Mouse (Mus musculus) heart, embryonic 15.5 days (tissue): Measurements from ENCODE around the gene Vsig1. TPM values are rescaled to one million over a fixed set of nuclear protein-coding genes. Genes with fewer than 3 reads are reported as not detected.

ENCODE experiments used
- ATAC-seq: fragments of 200-750 bp; cut with Nextera tagmentation; replicated peaks from 2 replicates; pipeline ENCODE4 v1.8.0; 2017; ENCODE audit warnings: low read depth, moderate TSS enrichment; ENCODE audit not compliant: insufficient number of reproducible peaks, insufficient read depth, low FRiP score
- H3K27ac ChIP-seq: fragments of 300-500 bp; sonication (generic); 2 replicates; pipeline ENCODE4 v1.5.1; 2015; ENCODE audit warnings: mild to moderate bottlenecking, inconsistent platforms
- H3K27me3 ChIP-seq: fragments of 300-500 bp; sonication (generic); 2 replicates; pipeline ENCODE4 v1.6.1; 2015; ENCODE audit warnings: inconsistent platforms
- H3K36me3 ChIP-seq: fragments of 300-500 bp; sonication (generic); 2 replicates; pipeline ENCODE4 v1.6.1; 2015; ENCODE audit warnings: mild to moderate bottlenecking, inconsistent platforms
- H3K4me1 ChIP-seq: fragments of 300-500 bp; sonication (generic); replicated peaks from 2 replicates; pipeline ENCODE4 v1.6.1; 2015; ENCODE audit warnings: inconsistent platforms
- H3K4me2 ChIP-seq: fragments of 300-500 bp; sonication (generic); 2 replicates; pipeline ENCODE4 v1.6.1; 2015; ENCODE audit warnings: inconsistent platforms, mild to moderate bottlenecking, moderate library complexity
- H3K4me3 ChIP-seq: fragments of 300-500 bp; sonication (generic); 2 replicates; pipeline ENCODE4 v1.5.1; 2015; ENCODE audit warnings: mild to moderate bottlenecking, inconsistent platforms
- H3K9ac ChIP-seq: fragments of 300-500 bp; sonication (generic); 2 replicates; pipeline ENCODE4 v1.6.1; 2015; ENCODE audit warnings: mild to moderate bottlenecking, inconsistent platforms
- H3K9me3 ChIP-seq: fragments of 300-500 bp; sonication (generic); replicated peaks from 2 replicates; pipeline ENCODE4 v1.6.1; 2016; ENCODE audit warnings: inconsistent platforms
- WGBS: fragments of 180-500 bp; shearing (Covaris S2); methylation state at CpG from one replicate; pipeline ENCODE4 v1.1.7; 2015; ENCODE audit warnings: mixed read lengths; 5-methylcytosine and 5-hydroxymethylcytosine counted together
- polyA plus RNA-seq: library from polyadenylated mRNA; unstranded; fragments of >200 nt; fragmentation: Nextera tagmentation; extraction: Ambion mirVana; gene quantifications from 2 replicates; pipeline ENCODE4 v1.2.1, GENCODE M21; 2015

Vsig1 gene
- polyA plus RNA-seq, 1 experiment from 2014 or later: 0.06 TPM

DNA sequence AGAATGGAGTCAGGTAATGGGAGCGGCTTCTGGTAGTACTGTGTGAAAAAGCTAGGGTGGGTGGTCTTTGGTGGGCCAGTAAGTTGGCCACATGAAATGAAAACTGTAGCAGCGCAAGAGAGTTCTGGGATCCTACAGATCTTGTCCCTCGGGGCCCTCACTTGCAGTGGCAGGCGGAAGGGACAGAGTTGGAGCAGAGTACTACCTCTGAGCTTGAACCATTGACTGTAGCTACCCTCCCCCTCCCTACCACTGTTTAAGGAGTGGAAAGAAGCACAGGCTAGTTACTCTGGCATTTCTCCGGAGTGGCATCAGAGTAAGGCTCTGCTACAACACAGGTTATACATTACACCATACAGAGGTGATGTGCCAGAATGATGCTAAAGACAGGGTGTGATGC lies 49.6 kb downstream of the Vsig1 start:
- peak overlapping the region; percentile 62 for H3K4me2 ChIP-seq
- no peak for ATAC-seq
- WGBS: 9% methylated on average over 5 of the region's 5 CpGs

GRCm38 (mm10) chrX:140978943-140979342 lies 71.5 kb downstream of the Vsig1 start:
- Histone ChIP-seq H3K4me2 (no peak overlapping the region), H3K36me3 (no peaks in the 10 kb centered on the region), H3K4me1 (peaks cover 7% of the 10 kb centered on the region), H3K27me3 (peaks cover 10% of the 10 kb centered on the region; the same call in 1 of the 2 replicates), H3K9me3 (no peaks in the 10 kb centered on the region), H3K9ac (no peak overlapping the region), H3K27ac (no peak overlapping the region), H3K4me3 (no peak overlapping the region)
- no peak for ATAC-seq
- WGBS: 83% methylated on average over 1 of the region's 1 CpGs

More for the DNA sequence above, 49.6 kb downstream of the Vsig1 start:
- Histone ChIP-seq H3K4me3 (peak overlapping the region; percentile 62), H3K27me3 (no peaks in the 10 kb centered on the region), H3K27ac (no peak overlapping the region), H3K36me3 (no peaks in the 10 kb centered on the region), H3K9me3 (no peaks in the 10 kb centered on the region), H3K9ac (peak overlapping the region; percentile 46), H3K4me1 (no peaks in the 10 kb centered on the region)

- H3K27me3 ChIP-seq: peaks cover 10% of the 10 kb centered on the region; the same call in 1 of the 2 replicates
- no peak overlapping the region for H3K4me3 ChIP-seq
- H3K9me3 ChIP-seq: no peaks in the 10 kb centered on the region
- H3K36me3 ChIP-seq: no peaks in the 10 kb centered on the region
- H3K9ac ChIP-seq: no peak overlapping the region
- ATAC-seq: no peak; the same call in 1 of the 2 replicates
- H3K4me2 ChIP-seq: no peak overlapping the region
- no peak overlapping the region for H3K27ac ChIP-seq
- peaks cover 7% of the 10 kb centered on the region for H3K4me1 ChIP-seq
- WGBS: 75% methylated on average over 2 of the region's 2 CpGs
These were observed 72.1 kb downstream of the Vsig1 start for GRCm38 (mm10) chrX:140979546-140979945.

- no peak overlapping the region for H3K27ac ChIP-seq
- WGBS: 68% methylated on average over 4 of the region's 4 CpGs
- no peak overlapping the region for H3K4me2 ChIP-seq
- H3K9ac ChIP-seq: no peak overlapping the region
- no peaks in the 10 kb centered on the region for H3K9me3 ChIP-seq
- peaks cover 15% of the 10 kb centered on the region; the same call in 1 of the 2 replicates for H3K27me3 ChIP-seq
- no peak overlapping the region for H3K4me3 ChIP-seq
- peaks cover 7% of the 10 kb centered on the region for H3K4me1 ChIP-seq
- ATAC-seq: no peak
- H3K36me3 ChIP-seq: no peaks in the 10 kb centered on the region
These were observed 72.8 kb downstream of the Vsig1 start for GRCm38 (mm10) chrX:140980163-140980562.

- ATAC-seq: no peak
- Histone ChIP-seq H3K9ac (no peak overlapping the region), H3K9me3 (no peaks in the 10 kb centered on the region), H3K4me2 (no peak overlapping the region), H3K4me1 (peaks cover 7% of the 10 kb centered on the region), H3K4me3 (no peak overlapping the region), H3K27ac (no peak overlapping the region), H3K27me3 (peaks cover 25% of the 10 kb centered on the region; the same call in 1 of the 2 replicates), H3K36me3 (no peaks in the 10 kb centered on the region)
- WGBS: 31% methylated on average over 6 of the region's 6 CpGs
These were observed 76.0 kb downstream of the Vsig1 start for GRCm38 (mm10) chrX:140983206-140983960.

DNA sequence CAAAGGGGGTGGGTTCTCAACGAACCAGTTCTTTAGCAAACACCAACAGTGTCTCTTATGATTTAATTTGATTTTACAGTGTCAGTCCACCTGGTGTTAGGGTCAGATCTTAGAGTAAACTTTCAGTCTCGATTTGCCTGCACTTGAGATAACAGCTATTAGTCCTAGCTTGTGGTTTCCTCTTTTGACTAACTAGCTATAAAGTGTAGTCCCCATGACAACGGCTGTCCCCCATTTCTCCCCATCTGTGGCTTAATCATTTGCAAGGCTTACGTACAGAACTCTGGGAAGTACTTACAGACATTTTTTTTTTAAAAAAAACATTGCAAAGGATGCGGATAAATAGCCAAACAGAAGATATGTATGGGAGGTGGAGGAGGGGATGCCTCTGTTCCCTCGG lies 77.4 kb downstream of the Vsig1 start:
- Histone ChIP-seq H3K27ac (no peak overlapping the region), H3K9me3 (no peaks in the 10 kb centered on the region), H3K4me2 (no peak overlapping the region), H3K4me1 (peaks cover 7% of the 10 kb centered on the region), H3K4me3 (no peak overlapping the region), H3K9ac (no peak overlapping the region), H3K36me3 (no peaks in the 10 kb centered on the region), H3K27me3 (peaks cover 30% of the 10 kb centered on the region)
- no peak for ATAC-seq
- 64% methylated on average over 6 of the region's 6 CpGs for WGBS

- H3K4me3 ChIP-seq: no peak overlapping the region
- H3K27ac ChIP-seq: no peak overlapping the region
- H3K27me3 ChIP-seq: peaks cover 27% of the 10 kb centered on the region
- ATAC-seq: no peak
- H3K4me2 ChIP-seq: no peak overlapping the region
- 82% methylated on average over 2 of the region's 2 CpGs for WGBS
- peaks cover 7% of the 10 kb centered on the region for H3K4me1 ChIP-seq
- no peaks in the 10 kb centered on the region for H3K9me3 ChIP-seq
- no peak overlapping the region for H3K9ac ChIP-seq
- no peaks in the 10 kb centered on the region for H3K36me3 ChIP-seq
These were observed 77.8 kb downstream of the Vsig1 start for GRCm38 (mm10) chrX:140985256-140985655.

Other genes starting within 250 kb of the Vsig1 start
- 7.7 and 8.8 TPM in 2 replicates for gene Mid2, start 243.0 kb upstream of the Vsig1 start, polyA plus RNA-seq
- gene Tex13b, start 94.2 kb upstream of the Vsig1 start, polyA plus RNA-seq: not detected in 2 replicates
- gene Psmd10, start 49.1 kb downstream of the Vsig1 start, polyA plus RNA-seq: 33.1 and 37.3 TPM in 2 replicates
- 12.9 and 13.0 TPM in 2 replicates for gene Atg4a, start 49.3 kb downstream of the Vsig1 start, polyA plus RNA-seq